Mouse (Mus musculus) neural tube, embryonic 12.5 days (tissue): Measurements from ENCODE around the gene Myd88. TPM values are rescaled to one million over a fixed set of nuclear protein-coding genes. Genes with fewer than 3 reads are reported as not detected.
A peak's percentile ranks its signal among the peaks of the same experiment; 100 is the strongest.
"Not testable (repeated sequence)": the region's sequence is repeated elsewhere in the genome, so short reads cannot be mapped to it uniquely, and the experiment has no call there.

ENCODE experiments used
- ATAC-seq: fragments of 200-750 bp; cut with Nextera tagmentation; 2 replicates; pipeline ENCODE4 v1.8.0; 2017; ENCODE audit warnings: low read depth, mild to moderate bottlenecking, moderate TSS enrichment, moderate library complexity; ENCODE audit not compliant: low FRiP score
- H3K27ac ChIP-seq: fragments of 300-500 bp; sonication (generic); 2 replicates; pipeline ENCODE4 v1.5.1; 2016
- H3K27me3 ChIP-seq: fragments of 300-500 bp; sonication (generic); replicated peaks from 2 replicates; pipeline ENCODE4 v1.6.1; 2016; ENCODE audit warnings: mild to moderate bottlenecking
- H3K36me3 ChIP-seq: fragments of 300-500 bp; sonication (generic); 2 replicates; pipeline ENCODE4 v1.6.1; 2016; ENCODE audit warnings: mild to moderate bottlenecking
- H3K4me1 ChIP-seq: fragments of 300-500 bp; sonication (generic); 2 replicates; pipeline ENCODE4 v1.6.1; 2016
- H3K4me2 ChIP-seq: fragments of 300-500 bp; sonication (generic); replicated peaks from 2 replicates; pipeline ENCODE4 v1.6.1; 2016; ENCODE audit warnings: mild to moderate bottlenecking
- H3K4me3 ChIP-seq: fragments of 300-500 bp; sonication (generic); 2 replicates; pipeline ENCODE4 v1.5.1; 2016
- H3K9ac ChIP-seq: fragments of 300-500 bp; sonication (generic); 2 replicates; pipeline ENCODE4 v1.6.1; 2016; ENCODE audit warnings: mild to moderate bottlenecking
- H3K9me3 ChIP-seq: fragments of 300-500 bp; sonication (generic); 2 replicates; pipeline ENCODE4 v1.6.1; 2016; ENCODE audit warnings: mild to moderate bottlenecking
- WGBS: fragments of 180-500 bp; shearing (Covaris S2); methylation state at CpG from one replicate; pipeline ENCODE4 v1.1.7; 2016; 5-methylcytosine and 5-hydroxymethylcytosine counted together
- polyA plus RNA-seq: library from polyadenylated mRNA; unstranded; fragments of >200 nt; fragmentation: Nextera tagmentation; extraction: Ambion mirVana; gene quantifications from 2 replicates; pipeline ENCODE4 v1.2.1, GENCODE M21; 2016

Gene Myd88
- 6.1 and 6.4 TPM in 2 replicates for polyA plus RNA-seq

- no peaks in the 10 kb centered on the region for H3K9me3 ChIP-seq
- peaks cover 22% of the 10 kb centered on the region for H3K4me1 ChIP-seq
- peak within 1 kb of the TSS; percentile 63 for H3K4me2 ChIP-seq
- H3K9ac ChIP-seq, result peak within 1 kb of the TSS; percentile 87
- peaks cover 27% of the 10 kb centered on the region for H3K36me3 ChIP-seq
- peak within 1 kb of the TSS; percentile 77 for H3K4me3 ChIP-seq
- H3K27ac ChIP-seq, result peak within 1 kb of the TSS; percentile 54
- WGBS, result under 1% methylated on average over 68 of the region's 68 CpGs
- ATAC-seq, result peak; percentile 98
- H3K27me3 ChIP-seq, result 0 out of 2 replicates have a peak, but pooled peaks cover 4% of the 10 kb centered on the region
Observed at GRCm38 (mm10) chr9:119340909-119341816, at the start of gene Myd88. Myd88 (minus strand) TSS chr9:119341411.

DNA sequence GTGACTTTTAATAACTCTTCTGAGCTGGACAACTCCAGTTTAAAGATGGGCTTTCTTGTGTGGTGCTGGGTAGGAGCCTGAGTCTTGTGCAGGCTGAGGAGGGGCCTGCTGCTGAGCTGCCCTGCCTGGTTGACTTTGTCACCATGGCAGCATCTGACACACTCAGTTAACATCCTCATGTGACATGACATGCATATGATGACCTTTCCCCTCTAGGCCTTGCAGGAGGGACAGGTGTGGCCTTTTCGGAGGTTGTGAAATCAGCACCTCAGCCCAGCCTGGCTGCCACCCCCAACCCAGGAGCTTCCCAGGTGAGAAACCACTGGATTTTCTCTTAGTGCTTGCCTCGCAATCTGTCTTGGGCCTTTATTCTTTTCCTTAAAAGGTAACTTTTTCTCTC lies 49.0 kb upstream of the Myd88 start:
- Histone ChIP-seq H3K4me3 (no peak overlapping the region), H3K27ac (no peak overlapping the region), H3K4me1 (no peaks in the 10 kb centered on the region), H3K36me3 (no peaks in the 10 kb centered on the region), H3K9me3 (no peaks in the 10 kb centered on the region), H3K27me3 (no peaks in the 10 kb centered on the region), H3K4me2 (no peak overlapping the region), H3K9ac (no peak overlapping the region)
- 88% methylated on average over 2 of the region's 2 CpGs for WGBS
- no peak for ATAC-seq

- Histone ChIP-seq H3K27me3 (no peaks in the 10 kb centered on the region), H3K9me3 (no peaks in the 10 kb centered on the region), H3K27ac (no peak overlapping the region), H3K4me2 (no peak overlapping the region), H3K4me3 (no peak overlapping the region), H3K36me3 (no peaks in the 10 kb centered on the region), H3K4me1 (no peaks in the 10 kb centered on the region), H3K9ac (no peak overlapping the region)
- 61% methylated on average over 5 of the region's 5 CpGs for WGBS
- ATAC-seq, result no peak
Observed at GRCm38 (mm10) chr9:119388956-119389355, 47.7 kb upstream of the Myd88 start.

DNA sequence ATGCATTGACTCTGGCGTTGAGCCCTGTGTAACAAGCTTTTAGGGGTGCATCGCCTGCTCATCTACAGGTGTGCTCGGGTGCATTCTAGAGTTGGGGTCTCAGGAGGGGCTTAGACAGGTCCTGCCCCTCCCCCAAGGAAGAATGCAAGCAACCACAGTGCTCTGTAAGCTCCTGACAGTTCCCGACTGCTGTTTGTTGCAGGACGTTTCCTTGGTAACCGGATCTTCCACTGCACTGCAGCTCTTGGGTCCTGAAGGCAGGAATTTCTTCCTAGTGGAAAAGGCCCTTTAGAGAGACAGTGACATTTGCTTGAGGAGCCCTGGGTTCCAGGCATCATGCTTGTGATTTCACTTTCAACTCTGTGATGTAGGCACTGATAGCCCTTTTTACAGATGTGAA lies 41.4 kb upstream of the Myd88 start:
- no peaks in the 10 kb centered on the region; the same call in 1 of the 2 replicates for H3K36me3 ChIP-seq
- no peaks in the 10 kb centered on the region for H3K27me3 ChIP-seq
- no peak overlapping the region for H3K27ac ChIP-seq
- H3K4me1 ChIP-seq, result no peaks in the 10 kb centered on the region
- no peak for ATAC-seq
- H3K4me2 ChIP-seq, result no peak overlapping the region
- no peaks in the 10 kb centered on the region for H3K9me3 ChIP-seq
- H3K4me3 ChIP-seq, result no peak overlapping the region
- 72% methylated on average over 6 of the region's 6 CpGs for WGBS
- no peak overlapping the region for H3K9ac ChIP-seq

DNA sequence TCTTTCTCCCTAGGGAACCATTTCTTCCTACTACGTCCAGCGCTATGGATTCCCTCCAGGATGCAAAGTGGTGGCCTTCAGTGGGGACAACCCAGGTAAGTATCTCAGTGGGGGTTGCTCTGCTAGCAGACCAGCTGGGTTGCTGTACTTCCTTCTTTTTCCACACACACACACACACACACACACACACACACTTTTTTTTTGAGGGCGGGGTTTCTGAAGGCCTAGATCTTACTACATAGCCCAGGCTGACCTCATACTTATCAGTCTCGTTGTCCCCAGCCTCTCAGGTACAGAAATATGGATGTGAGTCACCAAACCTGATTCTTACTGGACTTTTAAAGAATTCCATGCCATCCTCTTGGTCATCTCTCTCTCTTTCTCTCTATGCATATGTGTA lies 37.0 kb upstream of the Myd88 start:
- no peaks in the 10 kb centered on the region for H3K9me3 ChIP-seq
- ATAC-seq, result no peak
- no peaks in the 10 kb centered on the region for H3K4me1 ChIP-seq
- H3K9ac ChIP-seq, result no peak overlapping the region
- no peak overlapping the region for H3K27ac ChIP-seq
- no peaks in the 10 kb centered on the region; the same call in 1 of the 2 replicates for H3K36me3 ChIP-seq
- WGBS, result 93% methylated on average over 4 of the region's 4 CpGs
- no peak overlapping the region for H3K4me2 ChIP-seq
- no peaks in the 10 kb centered on the region for H3K27me3 ChIP-seq
- no peak overlapping the region for H3K4me3 ChIP-seq

DNA sequence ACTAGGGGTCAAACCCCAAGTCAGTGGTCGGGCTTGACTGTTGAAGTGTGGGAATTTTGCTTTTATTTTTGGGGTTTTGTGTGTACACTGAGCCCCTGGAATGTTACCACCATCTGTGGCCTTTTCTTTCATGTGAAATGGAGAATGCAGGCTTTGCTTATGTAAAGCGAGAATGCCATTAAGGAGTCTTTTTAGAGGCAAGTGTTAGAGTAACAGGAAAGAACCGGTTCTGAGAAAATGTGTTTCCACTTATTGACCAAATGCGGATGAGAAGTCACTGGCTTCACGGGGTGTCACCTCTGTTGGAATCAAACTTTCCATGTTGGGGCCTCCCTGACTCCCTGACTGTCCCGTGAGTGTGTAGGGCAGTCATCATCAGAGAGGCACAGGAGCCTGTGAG lies 34.3 kb upstream of the Myd88 start:
- ATAC-seq, result no peak
- Histone ChIP-seq H3K36me3 (no peaks in the 10 kb centered on the region; the same call in 1 of the 2 replicates), H3K9ac (no peak overlapping the region), H3K27me3 (no peaks in the 10 kb centered on the region), H3K4me1 (no peaks in the 10 kb centered on the region), H3K4me2 (no peak overlapping the region), H3K9me3 (no peaks in the 10 kb centered on the region), H3K27ac (no peak overlapping the region), H3K4me3 (no peak overlapping the region)
- WGBS, result 66% methylated on average over 6 of the region's 6 CpGs

GRCm38 (mm10) chr9:119375008-119375407 lies 33.8 kb upstream of the Myd88 start:
- no peaks in the 10 kb centered on the region for H3K9me3 ChIP-seq
- no peaks in the 10 kb centered on the region; the same call in 1 of the 2 replicates for H3K36me3 ChIP-seq
- H3K9ac ChIP-seq, result no peak overlapping the region
- H3K27ac ChIP-seq, result no peak overlapping the region
- no peak for ATAC-seq
- no peaks in the 10 kb centered on the region for H3K4me1 ChIP-seq
- no peak overlapping the region for H3K4me3 ChIP-seq
- H3K27me3 ChIP-seq, result no peaks in the 10 kb centered on the region
- 78% methylated on average over 3 of the region's 3 CpGs for WGBS
- no peak overlapping the region for H3K4me2 ChIP-seq

- Histone ChIP-seq H3K9me3 (no peaks in the 10 kb centered on the region), H3K4me2 (no peak overlapping the region), H3K9ac (no peak overlapping the region), H3K4me3 (no peak overlapping the region), H3K27ac (no peak overlapping the region), H3K36me3 (no peaks in the 10 kb centered on the region), H3K4me1 (no peaks in the 10 kb centered on the region), H3K27me3 (no peaks in the 10 kb centered on the region)
- 71% methylated on average over 4 of the region's 4 CpGs for WGBS
- ATAC-seq, result no peak
Observed at GRCm38 (mm10) chr9:119371251-119371650, 30.0 kb upstream of the Myd88 start.

DNA sequence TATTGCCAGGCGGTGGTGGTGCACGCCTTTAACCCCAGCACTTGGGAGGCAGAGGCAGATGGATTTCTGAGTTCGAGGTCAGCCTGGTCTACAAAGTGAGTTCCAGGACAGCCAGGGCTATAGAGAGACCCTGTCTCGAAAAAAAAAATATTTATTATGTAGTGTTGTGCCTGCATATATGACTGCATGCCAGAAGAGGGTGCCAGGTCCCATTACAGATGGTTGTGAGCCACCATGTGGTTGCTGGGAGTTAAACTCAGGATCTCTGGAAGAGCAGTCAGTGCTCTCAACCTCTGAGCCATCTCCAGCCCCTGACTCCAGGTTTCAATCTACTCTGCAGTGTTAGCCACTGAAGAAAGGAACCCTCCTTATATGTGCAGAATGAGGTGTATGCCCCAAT lies 29.6 kb upstream of the Myd88 start:
- WGBS, result 89% methylated on average over 4 of the region's 4 CpGs
- not testable (repeated sequence) for H3K36me3 ChIP-seq, H3K4me1 ChIP-seq, ATAC-seq, H3K9ac ChIP-seq, H3K4me2 ChIP-seq, H3K9me3 ChIP-seq, H3K27ac ChIP-seq, H3K4me3 ChIP-seq, H3K27me3 ChIP-seq

- Histone ChIP-seq H3K36me3 (no peaks in the 10 kb centered on the region), H3K9ac (no peak overlapping the region), H3K9me3 (no peaks in the 10 kb centered on the region), H3K4me3 (no peak overlapping the region), H3K27me3 (no peaks in the 10 kb centered on the region), H3K4me2 (no peak overlapping the region), H3K4me1 (no peaks in the 10 kb centered on the region), H3K27ac (no peak overlapping the region)
- 89% methylated on average over 3 of the region's 3 CpGs for WGBS
- ATAC-seq, result no peak
Observed at GRCm38 (mm10) chr9:119368367-119368766, 27.2 kb upstream of the Myd88 start.

DNA sequence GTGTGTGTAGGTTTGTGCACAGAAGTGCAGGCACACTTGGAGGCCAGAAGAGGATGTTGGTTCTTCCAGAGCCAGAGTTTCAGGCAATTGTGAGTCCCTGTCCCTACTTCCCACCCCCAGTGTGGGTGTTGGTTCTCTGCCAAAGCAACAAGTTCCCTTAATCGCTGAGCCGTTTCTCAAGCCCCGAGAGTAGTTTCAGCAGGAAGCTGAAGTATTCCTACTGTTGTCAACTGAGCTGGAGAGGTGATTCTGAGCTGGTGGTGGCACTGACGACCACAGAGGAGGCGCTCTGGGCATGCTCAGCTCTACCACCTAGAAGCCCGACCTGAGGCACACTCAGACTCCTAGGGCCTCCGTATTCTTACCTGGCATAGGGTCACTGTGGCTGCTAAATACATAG lies 24.1 kb upstream of the Myd88 start, which contains the start of gene Slc22a14:
Gene Slc22a14, minus strand, starts transcription at position 270 of the 400 bp plus-strand sequence.
- no peaks in the 10 kb centered on the region for H3K27me3 ChIP-seq
- no peak within 1 kb of the TSS for H3K4me3 ChIP-seq
- H3K9me3 ChIP-seq, result no peaks in the 10 kb centered on the region
- no peak within 1 kb of the TSS for H3K9ac ChIP-seq
- WGBS, result 79% methylated on average over 7 of the region's 7 CpGs
- no peak for ATAC-seq
- no peak within 1 kb of the TSS for H3K27ac ChIP-seq
- H3K4me1 ChIP-seq, result no peaks in the 10 kb centered on the region
- no peaks in the 10 kb centered on the region for H3K36me3 ChIP-seq
- no peak within 1 kb of the TSS for H3K4me2 ChIP-seq

DNA sequence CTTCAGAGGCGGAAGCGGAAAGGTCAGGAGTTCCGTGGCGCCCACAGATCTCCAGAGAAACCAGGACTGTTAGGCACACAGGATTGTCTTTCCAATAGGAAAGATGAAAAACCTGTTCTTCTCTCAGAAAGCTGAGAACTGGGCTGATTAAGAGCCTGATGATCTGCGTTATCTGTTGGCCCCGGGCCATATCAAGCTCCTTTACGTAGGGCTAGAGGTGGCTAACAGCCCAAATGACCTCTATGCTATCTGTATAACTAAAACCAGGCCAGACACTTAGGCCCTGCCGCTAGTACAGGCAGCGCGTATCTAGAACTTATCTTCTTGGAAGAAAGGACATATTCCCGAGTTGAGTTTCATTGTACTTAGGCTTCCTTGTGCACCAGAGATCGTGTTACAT lies 22.0 kb upstream of the Myd88 start:
- Histone ChIP-seq H3K4me1 (no peaks in the 10 kb centered on the region), H3K4me2 (no peak overlapping the region), H3K27me3 (no peaks in the 10 kb centered on the region), H3K4me3 (no peak overlapping the region), H3K27ac (no peak overlapping the region), H3K9me3 (no peaks in the 10 kb centered on the region), H3K36me3 (no peaks in the 10 kb centered on the region), H3K9ac (no peak overlapping the region)
- ATAC-seq, result no peak
- WGBS, result 93% methylated on average over 12 of the region's 12 CpGs
